Mouse (Mus musculus): ENCODE data around the gene Vmn1r183. TPM values are rescaled to one million over a fixed set of nuclear protein-coding genes. Genes with fewer than 3 reads are reported as not detected.

Vmn1r183 gene
- total RNA-seq (2023) = not detected in 2 replicates

GRCm38 (mm10) chr7:24052660-24053304 is at the start of gene Vmn1r183:
Vmn1r183 (plus strand) TSS chr7:24053254.

GRCm38 (mm10) chr7:24081634-24082431 is 28.8 kb downstream of the Vmn1r183 start, which contains the start of gene Zfp180:
Zfp180 (plus strand) TSS chr7:24081924.

GRCm38 (mm10) chr7:24112156-24112856 is 59.3 kb downstream of the Vmn1r183 start, which contains the start of gene Zfp112:
Zfp112 (plus strand) TSS chr7:24112314.

Other genes starting within 250 kb of the Vmn1r183 start
- gene Vmn1r175, start 242.6 kb upstream of the Vmn1r183 start, total RNA-seq (2023) = not detected in 2 replicates
- not detected in 2 replicates for gene Vmn1r176, start 215.9 kb upstream of the Vmn1r183 start, total RNA-seq (2023)
- gene Vmn1r177, start 186.8 kb upstream of the Vmn1r183 start, total RNA-seq (2023) = not detected in 2 replicates
- not detected in 2 replicates for gene Vmn1r178, start 161.2 kb upstream of the Vmn1r183 start, total RNA-seq (2023)
- not detected in 2 replicates for gene Vmn1r179, start 126.3 kb upstream of the Vmn1r183 start, total RNA-seq (2023)
- gene Vmn1r180, start 102.6 kb upstream of the Vmn1r183 start, total RNA-seq (2023) = not detected in 2 replicates
- not detected in 2 replicates for gene Vmn1r181, start 78.6 kb upstream of the Vmn1r183 start, total RNA-seq (2023)
- gene V1rd19, start 51.6 kb upstream of the Vmn1r183 start, total RNA-seq (2023) = not detected in 2 replicates
- 14.1 and 21.8 TPM in 2 replicates for gene Zfp180, start 28.7 kb downstream of the Vmn1r183 start, total RNA-seq (2023)
- gene Zfp112, start 59.1 kb downstream of the Vmn1r183 start, total RNA-seq (2023) = 2.0 TPM in 2 replicates
- 1.6 and 2.3 TPM in 2 replicates for gene Zfp235, start 80.9 kb downstream of the Vmn1r183 start, total RNA-seq (2023)
- not detected in 2 replicates for gene Zfp114, start 121.8 kb downstream of the Vmn1r183 start, total RNA-seq (2023)
- gene Zfp111, start 158.2 kb downstream of the Vmn1r183 start, total RNA-seq (2023) = 1.8 and 2.9 TPM in 2 replicates
- 0.39 and 1.1 TPM in 2 replicates for gene Zfp109, start 184.3 kb downstream of the Vmn1r183 start, total RNA-seq (2023)
- gene Zfp108, start 201.5 kb downstream of the Vmn1r183 start, total RNA-seq (2023) = not detected in 2 replicates
- 0.19 TPM in 1 of 2 replicates, not detected in the other for gene Zfp93, start 217.2 kb downstream of the Vmn1r183 start, total RNA-seq (2023)
- 1.2 and 1.4 TPM in 2 replicates for gene Zfp61, start 248.0 kb downstream of the Vmn1r183 start, total RNA-seq (2023)